Mouse (Mus musculus): ENCODE results near the gene B830017H08Rik. TPM values are rescaled to one million over a fixed set of nuclear protein-coding genes. Genes with fewer than 3 reads are reported as not detected.

Gene B830017H08Rik
- polyA plus RNA-seq, 1 experiment from 2014 or later = 0.27 TPM

DNA sequence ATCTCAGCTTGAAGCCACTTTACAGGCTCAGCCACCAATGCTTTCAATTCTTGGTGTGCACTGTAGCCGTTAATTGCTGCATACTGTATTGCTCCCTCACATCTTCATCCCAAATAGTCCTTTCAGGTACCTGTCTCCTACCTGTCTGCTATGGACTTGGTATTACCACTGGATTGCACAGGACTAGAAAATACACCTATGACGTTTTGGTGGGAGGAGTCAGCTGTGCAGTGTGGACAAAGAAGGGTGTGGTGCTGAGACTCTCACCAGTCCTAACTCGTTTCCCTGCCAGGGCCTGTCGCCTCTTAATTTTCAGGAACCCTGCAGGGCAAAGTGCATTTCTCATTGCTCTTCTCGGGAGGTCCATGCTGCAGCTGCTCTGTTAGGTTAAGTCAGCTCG, 32.8 kb downstream of the B830017H08Rik start:
- H3K9me3 ChIP-seq (replicated peaks) = no peaks in the 10 kb centered on the region
- no peak overlapping the region for H3K4me3 ChIP-seq
- ATAC-seq = no peak
- H3K27ac ChIP-seq = no peak overlapping the region
- H3K4me1 ChIP-seq = no peaks in the 10 kb centered on the region
- H3K36me3 ChIP-seq (ENCODE audit: poor library complexity, severe bottlenecking) = peaks cover 62% of the 10 kb centered on the region
- H3K27me3 ChIP-seq = no peaks in the 10 kb centered on the region
- H3K4me2 ChIP-seq = no peak overlapping the region
- 71% methylated on average over 6 of the region's 6 CpGs for WGBS
- no peak overlapping the region for H3K9ac ChIP-seq

DNA sequence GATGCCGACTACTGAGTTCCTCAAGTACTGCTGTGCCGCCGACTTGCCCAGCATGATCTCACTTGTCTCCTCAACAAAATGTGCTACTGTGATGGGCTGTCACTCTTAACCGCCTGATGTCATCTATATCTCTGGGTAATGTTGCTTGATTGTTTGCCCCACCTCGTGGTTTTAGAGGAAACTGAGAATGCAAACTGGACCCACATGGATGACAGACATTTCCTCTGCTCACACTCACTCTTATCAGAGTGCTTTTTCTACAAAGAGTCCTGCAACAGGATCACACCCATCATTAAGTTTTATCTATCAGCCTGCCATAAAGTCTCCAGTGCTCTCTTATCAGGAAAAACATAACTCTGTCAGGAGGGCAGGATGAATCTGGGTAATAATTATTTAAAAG, 38.3 kb downstream of the B830017H08Rik start:
- Histone ChIP-seq H3K4me1 (no peaks in the 10 kb centered on the region), H3K4me3 (no peak overlapping the region), H3K36me3 (ENCODE audit: poor library complexity, severe bottlenecking) (peaks cover 52% of the 10 kb centered on the region), H3K27ac (no peak overlapping the region), H3K27me3 (no peaks in the 10 kb centered on the region), H3K9me3 (replicated peaks) (no peaks in the 10 kb centered on the region), H3K4me2 (no peak overlapping the region), H3K9ac (no peak overlapping the region)
- 88% methylated on average over 5 of the region's 5 CpGs for WGBS
- no peak for ATAC-seq

DNA sequence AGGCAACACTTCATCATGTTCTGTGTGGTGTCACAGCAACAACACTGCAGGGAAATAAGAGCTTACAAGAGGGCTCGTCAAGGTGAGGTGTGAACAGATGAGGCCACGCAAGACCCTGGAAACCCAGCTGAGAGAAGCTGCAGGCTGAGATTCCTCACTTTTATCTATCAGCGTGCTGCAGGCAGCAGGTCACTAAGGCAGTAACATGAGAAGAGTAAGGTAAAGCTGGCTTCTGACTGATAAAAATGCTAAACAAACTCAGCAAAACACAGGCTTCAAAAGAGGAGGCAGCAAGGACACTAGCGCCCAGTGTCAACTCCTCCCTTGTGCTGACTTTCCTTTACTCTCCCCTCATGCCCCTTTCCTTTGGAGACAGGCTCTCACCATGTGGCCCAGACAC, 40.1 kb downstream of the B830017H08Rik start:
- H3K4me1 ChIP-seq = no peaks in the 10 kb centered on the region
- peaks cover 54% of the 10 kb centered on the region for H3K36me3 ChIP-seq (ENCODE audit: poor library complexity, severe bottlenecking)
- no peak for ATAC-seq
- H3K4me2 ChIP-seq = no peak overlapping the region
- no peak overlapping the region for H3K4me3 ChIP-seq
- no peak overlapping the region for H3K27ac ChIP-seq
- 78% methylated on average over 4 of the region's 4 CpGs for WGBS
- H3K27me3 ChIP-seq = no peaks in the 10 kb centered on the region
- H3K9me3 ChIP-seq (replicated peaks) = no peaks in the 10 kb centered on the region
- no peak overlapping the region for H3K9ac ChIP-seq

DNA sequence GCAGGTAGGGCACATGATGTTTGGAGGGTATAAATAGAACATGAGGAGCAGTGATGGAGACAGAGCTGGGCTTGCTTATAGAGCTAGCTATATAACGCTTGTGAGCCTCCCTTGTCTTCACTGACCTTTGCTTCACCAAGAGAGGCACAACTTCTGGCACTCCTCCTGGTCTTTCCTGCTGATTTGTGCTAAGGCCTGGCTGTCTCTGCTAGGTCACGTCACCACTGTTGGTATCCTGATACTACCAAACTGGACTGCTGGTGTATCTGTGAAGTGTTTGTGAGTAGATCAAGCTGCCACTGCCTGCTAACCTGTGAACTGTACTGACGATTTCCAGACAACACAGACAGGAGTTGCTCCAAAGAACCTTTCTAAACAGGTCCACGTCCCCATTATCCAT, 42.3 kb downstream of the B830017H08Rik start:
- no peak overlapping the region for H3K4me2 ChIP-seq
- no peak overlapping the region for H3K27ac ChIP-seq
- no peaks in the 10 kb centered on the region for H3K27me3 ChIP-seq
- H3K36me3 ChIP-seq (ENCODE audit: poor library complexity, severe bottlenecking) = peaks cover 48% of the 10 kb centered on the region
- WGBS = 90% methylated on average over 4 of the region's 4 CpGs
- no peak overlapping the region for H3K4me3 ChIP-seq
- H3K9me3 ChIP-seq (replicated peaks) = no peaks in the 10 kb centered on the region
- no peak overlapping the region for H3K9ac ChIP-seq
- H3K4me1 ChIP-seq = no peaks in the 10 kb centered on the region
- ATAC-seq = no peak

DNA sequence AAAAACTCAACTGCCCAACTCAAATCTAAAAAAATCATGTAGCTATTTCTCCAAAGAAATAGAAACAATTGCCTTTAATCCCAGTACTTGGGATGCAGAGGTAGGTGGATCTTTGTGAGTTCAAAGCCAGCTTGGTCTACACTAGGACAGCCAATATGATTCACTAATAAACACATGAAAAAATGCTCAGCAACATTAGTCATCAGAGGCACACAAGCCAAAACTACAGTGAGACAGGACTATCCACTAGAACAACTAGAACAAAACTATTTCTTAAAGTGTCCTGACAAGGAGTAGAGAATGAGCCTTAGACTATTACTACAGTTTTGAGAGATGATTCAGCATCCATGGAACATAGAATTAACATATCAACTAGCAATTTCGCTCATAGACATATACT, 43.2 kb downstream of the B830017H08Rik start:
- Histone ChIP-seq H3K4me3 (no peak overlapping the region), H3K4me1 (no peaks in the 10 kb centered on the region), H3K27me3 (no peaks in the 10 kb centered on the region), H3K9me3 (replicated peaks) (no peaks in the 10 kb centered on the region), H3K4me2 (no peak overlapping the region), H3K36me3 (ENCODE audit: poor library complexity, severe bottlenecking) (peaks cover 41% of the 10 kb centered on the region), H3K9ac (no peak overlapping the region), H3K27ac (no peak overlapping the region)
- WGBS = 93% methylated on average over 1 of the region's 1 CpGs
- no peak for ATAC-seq

DNA sequence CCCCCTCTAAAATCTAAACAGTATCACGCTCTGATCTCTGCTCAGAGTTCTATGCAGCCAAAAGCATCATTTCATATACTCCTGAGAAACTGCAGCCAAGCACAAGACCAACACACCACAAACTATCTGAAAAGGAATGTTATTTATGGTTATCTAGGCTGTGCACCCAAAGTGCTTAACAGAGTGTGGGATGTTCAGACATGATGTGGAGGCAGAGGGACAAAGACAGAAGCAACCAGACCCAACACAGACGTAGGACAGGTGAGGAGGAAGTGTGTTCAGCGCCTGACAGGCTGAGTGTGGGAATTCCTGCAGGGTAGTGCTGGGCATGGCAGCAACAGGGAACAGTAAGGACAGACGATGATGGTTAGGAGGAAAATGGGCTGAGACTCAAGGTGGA, 46.6 kb downstream of the B830017H08Rik start:
- no peaks in the 10 kb centered on the region for H3K27me3 ChIP-seq
- peaks cover 3% of the 10 kb centered on the region; the same call in 1 of the 2 replicates for H3K4me1 ChIP-seq
- no peak overlapping the region for H3K27ac ChIP-seq
- H3K9ac ChIP-seq = no peak overlapping the region
- H3K4me3 ChIP-seq = no peak overlapping the region
- H3K36me3 ChIP-seq (ENCODE audit: poor library complexity, severe bottlenecking) = peaks cover 43% of the 10 kb centered on the region
- H3K4me2 ChIP-seq = no peak overlapping the region
- H3K9me3 ChIP-seq (replicated peaks) = no peaks in the 10 kb centered on the region
- WGBS = 97% methylated on average over 4 of the region's 4 CpGs
- ATAC-seq = no peak

DNA sequence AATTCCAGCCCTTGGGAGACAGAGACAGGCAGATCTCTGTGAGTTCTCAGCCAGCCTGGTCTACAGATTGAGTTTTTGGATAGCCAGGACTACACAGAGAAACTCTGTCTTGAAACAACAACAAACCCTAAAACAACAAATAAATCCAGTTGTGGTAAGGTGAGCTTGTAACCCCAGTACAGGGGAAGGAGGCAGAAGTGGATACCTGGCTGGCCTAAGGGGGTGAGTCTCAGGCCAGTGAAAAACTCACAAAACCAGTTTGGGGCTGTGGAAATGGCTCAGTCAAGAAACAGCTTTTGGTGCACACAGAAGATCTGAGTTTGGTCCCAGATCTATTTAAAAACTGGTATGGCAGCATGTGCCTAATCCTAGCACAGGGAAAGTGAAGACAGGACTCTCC, 49.3 kb downstream of the B830017H08Rik start:
- ATAC-seq = no peak
- Histone ChIP-seq H3K4me1 (peaks cover 13% of the 10 kb centered on the region; the same call in 1 of the 2 replicates), H3K9ac (no peak overlapping the region), H3K36me3 (ENCODE audit: poor library complexity, severe bottlenecking) (peaks cover 39% of the 10 kb centered on the region), H3K4me2 (no peak overlapping the region), H3K27ac (no peak overlapping the region), H3K27me3 (no peaks in the 10 kb centered on the region), H3K9me3 (replicated peaks) (no peaks in the 10 kb centered on the region), H3K4me3 (no peak overlapping the region)

DNA sequence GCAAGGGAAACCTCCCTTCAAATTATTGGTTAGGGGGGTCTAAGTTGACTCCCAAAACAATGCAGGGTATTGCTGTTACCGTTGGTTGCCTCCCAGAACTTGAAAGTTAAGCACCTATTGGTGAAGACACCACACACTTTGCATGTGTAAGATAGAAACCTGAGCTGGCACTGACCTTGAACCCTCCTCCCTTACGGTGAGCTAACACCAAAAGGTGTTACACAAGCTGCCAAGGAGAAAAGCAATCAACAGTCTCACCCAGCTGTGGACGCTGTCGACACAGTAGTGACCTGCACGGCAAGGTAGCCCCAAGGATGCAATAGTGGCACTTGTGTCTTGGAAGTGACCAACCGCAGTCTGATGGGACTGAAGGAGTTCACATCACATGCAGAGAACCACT, 51.2 kb downstream of the B830017H08Rik start:
- Histone ChIP-seq H3K4me2 (no peak overlapping the region), H3K27ac (no peak overlapping the region), H3K36me3 (ENCODE audit: poor library complexity, severe bottlenecking) (peaks cover 29% of the 10 kb centered on the region), H3K27me3 (no peaks in the 10 kb centered on the region), H3K9ac (no peak overlapping the region), H3K4me3 (no peak overlapping the region), H3K4me1 (peaks cover 13% of the 10 kb centered on the region; the same call in 1 of the 2 replicates), H3K9me3 (replicated peaks) (no peaks in the 10 kb centered on the region)
- no peak for ATAC-seq
- 88% methylated on average over 6 of the region's 6 CpGs for WGBS

Other genes starting within 250 kb of the B830017H08Rik start
- 11.1 and 13.8 TPM in 2 replicates for gene Slc7a4, start 249.9 kb upstream of the B830017H08Rik start, polyA plus RNA-seq (2015; fragmentation: Nextera tagmentation; extraction: Ambion mirVana)
- 32.7 and 34.3 TPM in 2 replicates for gene Smpd4, start 213.8 kb upstream of the B830017H08Rik start, polyA plus RNA-seq (2015; fragmentation: Nextera tagmentation; extraction: Ambion mirVana)
- 4.1 and 4.4 TPM in 2 replicates for gene Ccdc74a, start 186.7 kb upstream of the B830017H08Rik start, polyA plus RNA-seq (2015; fragmentation: Nextera tagmentation; extraction: Ambion mirVana)
- gene Med15, start 100.2 kb upstream of the B830017H08Rik start, polyA plus RNA-seq (2015; fragmentation: Nextera tagmentation; extraction: Ambion mirVana) = 42.0 and 45.2 TPM in 2 replicates
- 53.4 and 55.6 TPM in 2 replicates for gene Klhl22, start 73.5 kb upstream of the B830017H08Rik start, polyA plus RNA-seq (2015; fragmentation: Nextera tagmentation; extraction: Ambion mirVana)
- 0.76 and 1.1 TPM in 2 replicates for gene Scarf2, start 35.8 kb upstream of the B830017H08Rik start, polyA plus RNA-seq (2015; fragmentation: Nextera tagmentation; extraction: Ambion mirVana)
- gene Car15, start 5.2 kb downstream of the B830017H08Rik start, polyA plus RNA-seq (2015; fragmentation: Nextera tagmentation; extraction: Ambion mirVana) = 4.5 and 6.1 TPM in 2 replicates
- 0.35 and 0.49 TPM in 2 replicates for gene Gm20518, start 58.5 kb downstream of the B830017H08Rik start, polyA plus RNA-seq (2015; fragmentation: Nextera tagmentation; extraction: Ambion mirVana)
- 0.05 TPM in 2 replicates for gene Tssk1, start 61.1 kb downstream of the B830017H08Rik start, polyA plus RNA-seq (2015; fragmentation: Nextera tagmentation; extraction: Ambion mirVana)
- gene Dgcr2, start 65.4 kb downstream of the B830017H08Rik start, polyA plus RNA-seq (2015; fragmentation: Nextera tagmentation; extraction: Ambion mirVana) = 85.6 and 101 TPM in 2 replicates
- not detected in 2 replicates for gene Tssk2, start 65.5 kb downstream of the B830017H08Rik start, polyA plus RNA-seq (2015; fragmentation: Nextera tagmentation; extraction: Ambion mirVana)
- 48.9 and 54.6 TPM in 2 replicates for gene Ess2, start 78.2 kb downstream of the B830017H08Rik start, polyA plus RNA-seq (2015; fragmentation: Nextera tagmentation; extraction: Ambion mirVana)
- 0.32 TPM in 1 of 2 replicates, not detected in the other for gene Gsc2, start 81.9 kb downstream of the B830017H08Rik start, polyA plus RNA-seq (2015; fragmentation: Nextera tagmentation; extraction: Ambion mirVana)
- 104 and 118 TPM in 2 replicates for gene Slc25a1, start 95.1 kb downstream of the B830017H08Rik start, polyA plus RNA-seq (2015; fragmentation: Nextera tagmentation; extraction: Ambion mirVana)
- gene Vpreb2, start 147.3 kb downstream of the B830017H08Rik start, polyA plus RNA-seq (2015; fragmentation: Nextera tagmentation; extraction: Ambion mirVana) = not detected in 2 replicates
- 164 and 168 TPM in 2 replicates for gene Dgcr6, start 219.7 kb downstream of the B830017H08Rik start, polyA plus RNA-seq (2015; fragmentation: Nextera tagmentation; extraction: Ambion mirVana)